Mouse (Mus musculus): ENCODE measurements at regions not wholly inside any gene's neighbourhood (a gene's known extent, or its start where the extent isn't known, plus 50 kb on each side); places are given as distances from the start of the nearest gene placed in this dataset.
"Not testable (repeated sequence)": the region's sequence is repeated elsewhere in the genome, so short reads cannot be mapped to it uniquely, and the experiment has no call there.

DNA sequence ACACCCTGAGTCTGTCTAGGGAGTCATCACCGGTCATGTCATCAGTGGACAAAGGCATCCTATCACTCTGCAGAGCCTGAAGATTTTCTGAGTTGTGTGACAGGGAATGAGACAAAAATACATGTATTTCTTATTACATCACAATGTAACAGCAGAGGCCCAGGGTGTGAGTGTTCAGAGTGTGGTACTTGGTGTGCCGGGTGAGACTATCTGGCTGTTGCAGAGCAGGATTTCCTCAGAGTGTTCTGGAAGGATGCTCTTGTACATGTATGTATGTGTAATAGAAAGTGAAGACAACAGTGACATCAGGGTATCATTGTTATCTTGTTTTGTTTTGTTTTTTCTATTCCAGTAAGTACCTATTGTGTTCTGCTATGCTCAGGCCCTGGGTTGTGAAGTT, 87.7 kb downstream of the Rhob start:
- in situ Hi-C loops (cut with MboI, MseI) = no loop called here

- in situ Hi-C loops (cut with MboI, MseI) = no loop called here
Measured at GRCm38 (mm10) chr12:8410410-8411341, 89.1 kb downstream of the Rhob start.

DNA sequence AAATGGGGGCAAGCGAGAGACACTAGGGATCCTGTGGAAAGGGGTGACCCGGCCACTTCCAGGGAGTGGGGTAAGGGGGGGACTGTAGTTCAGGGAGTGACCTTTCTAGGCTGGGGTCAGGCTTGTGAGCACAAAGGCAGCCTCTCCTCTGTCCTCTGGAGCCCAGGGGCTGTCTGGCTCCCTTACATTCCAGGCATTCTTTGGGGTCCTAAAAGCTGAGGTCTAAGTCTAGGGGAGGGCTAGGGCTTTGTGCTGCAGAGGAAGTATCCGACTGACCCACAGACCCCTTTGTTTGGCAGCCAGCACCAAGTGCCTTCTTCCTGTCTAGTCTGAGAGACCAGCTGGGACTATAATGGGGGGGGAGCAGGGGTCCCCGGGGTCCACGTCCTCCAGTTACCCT, 88.9 kb downstream of the Hs1bp3 start:
- in situ Hi-C loops (cut with MboI, MseI) = no loop called here

DNA sequence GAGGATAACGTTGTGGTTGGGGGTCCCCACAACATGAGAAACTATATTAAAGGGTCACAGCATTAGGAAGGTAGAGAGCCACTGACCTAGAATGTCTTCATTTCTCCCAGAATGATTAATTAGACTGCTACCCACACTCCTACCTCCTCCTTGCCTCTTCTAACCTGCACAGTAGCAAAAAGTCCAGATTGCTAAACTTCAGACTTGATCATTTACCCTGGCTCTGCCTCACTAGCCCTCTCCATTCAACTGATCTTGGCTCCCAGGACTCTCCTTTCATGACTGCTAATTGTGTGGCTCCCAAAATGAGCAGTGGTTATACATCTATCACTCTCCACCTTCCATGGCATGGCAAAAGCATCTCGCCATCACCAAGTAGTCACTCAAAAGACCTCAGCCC, 88.1 kb downstream of the Hs1bp3 start:
- in situ Hi-C loops (cut with MboI, MseI) = no loop called here

GRCm38 (mm10) chr12:8400345-8401130, 87.3 kb downstream of the Hs1bp3 start:
- in situ Hi-C loops (cut with MboI, MseI) = no loop called here

DNA sequence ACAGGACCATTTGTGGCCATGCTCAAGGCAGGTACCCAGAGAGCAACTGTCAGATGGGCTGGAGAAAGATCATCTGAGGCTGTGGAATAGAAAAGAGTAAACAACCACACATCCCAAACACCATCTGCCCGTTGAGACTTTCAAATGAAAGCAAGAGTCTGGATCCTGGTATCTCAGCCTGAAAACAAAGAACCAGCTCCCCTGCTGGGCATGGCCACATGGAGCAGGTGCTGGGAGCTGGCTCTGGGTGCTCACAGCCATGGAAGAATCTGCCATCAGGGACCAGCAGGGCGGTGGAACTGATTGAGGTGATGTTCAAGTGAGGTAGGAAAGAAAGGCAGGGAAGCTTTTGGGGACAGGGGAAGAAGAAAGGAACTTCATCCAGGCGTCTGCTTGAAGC, 85.6 kb downstream of the Hs1bp3 start:
- in situ Hi-C loops (cut with MboI, MseI) = no loop called here

DNA sequence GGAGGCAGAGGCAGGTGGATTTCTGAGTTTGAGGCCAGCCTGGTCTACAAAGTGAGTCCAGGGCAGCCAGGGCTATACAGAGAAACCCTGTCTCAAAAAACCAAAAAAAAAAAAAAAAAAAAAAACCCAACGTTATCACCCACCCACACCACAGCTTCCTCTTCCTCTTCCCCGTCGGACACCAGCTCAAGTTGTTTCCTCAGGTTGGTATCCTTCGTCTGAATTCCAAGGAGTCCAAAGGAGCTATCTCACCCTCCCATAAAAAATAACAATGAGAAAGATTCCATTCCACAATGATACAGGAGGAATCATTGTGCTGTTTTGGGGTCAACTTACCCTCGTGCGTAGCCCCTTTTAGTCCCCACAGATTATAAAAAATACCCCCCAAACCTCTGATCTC, 83.2 kb downstream of the Hs1bp3 start:
- in situ Hi-C loops (cut with MboI, MseI) = not testable (repeated sequence)

DNA sequence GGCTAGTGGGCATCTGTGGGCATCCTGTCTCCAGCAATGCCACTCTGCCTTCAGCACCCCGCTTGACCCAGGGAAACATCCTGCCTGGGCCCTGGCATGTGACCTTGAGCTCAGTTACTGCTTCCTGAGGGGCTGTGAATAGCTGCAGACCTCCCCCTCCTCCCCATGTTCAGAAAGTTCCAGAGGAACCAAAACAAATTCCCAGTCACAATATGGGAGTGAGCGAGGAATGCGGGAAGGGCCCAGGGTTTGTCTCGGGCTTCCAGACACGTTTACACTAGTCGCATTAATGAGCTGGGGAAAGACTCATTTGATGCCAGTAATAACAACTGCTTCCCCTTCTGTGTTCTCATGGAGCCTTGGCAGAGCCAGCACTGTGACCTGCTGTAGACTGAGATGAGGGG, 81.7 kb downstream of the Hs1bp3 start:
- in situ Hi-C loops (cut with MboI, MseI) = no loop called here

- in situ Hi-C loops (cut with MboI, MseI) = no loop called here
Measured at GRCm38 (mm10) chr12:8393976-8394375, 80.7 kb downstream of the Hs1bp3 start.

Measured in regulatory T cell (primary cell).